Mouse (Mus musculus): ENCODE results near the gene Cyth1. TPM values are rescaled to one million over a fixed set of nuclear protein-coding genes. Genes with fewer than 3 reads are reported as not detected.

Cyth1 gene
- polyA plus RNA-seq, 1 experiment from 2014 or later, result 12.2 TPM

- H3K4me1 ChIP-seq (ENCODE audit: control insufficient read depth, insufficient read depth, low read length), result peaks cover 8% of the 10 kb centered on the region; the same call in 1 of the 2 replicates
- no peak overlapping the region for H3K4me3 ChIP-seq (replicated peaks; ENCODE audit: low read length)
- 67% methylated on average over 8 of the region's 8 CpGs for WGBS
- no peak overlapping the region for H3K4me2 ChIP-seq (ENCODE audit: low read depth, low read length)
- no peaks in the 10 kb centered on the region for H3K36me3 ChIP-seq (ENCODE audit: control insufficient read depth, insufficient read depth, low read length)
- peaks cover 6% of the 10 kb centered on the region; the same call in 1 of the 2 replicates for H3K9me3 ChIP-seq (replicated peaks; ENCODE audit: control insufficient read depth, low read length)
- no peaks in the 10 kb centered on the region for H3K27me3 ChIP-seq (ENCODE audit: control insufficient read depth, insufficient read depth, low read length)
- ATAC-seq (ENCODE audit: insufficient read depth, low FRiP score), result no peak
- no peak overlapping the region for H3K27ac ChIP-seq (ENCODE audit: low read length)
- H3K9ac ChIP-seq (ENCODE audit: low read length), result no peak overlapping the region
These were observed 162.4 kb downstream of the Cyth1 start for GRCm38 (mm10) chr11:118085961-118086360.

DNA sequence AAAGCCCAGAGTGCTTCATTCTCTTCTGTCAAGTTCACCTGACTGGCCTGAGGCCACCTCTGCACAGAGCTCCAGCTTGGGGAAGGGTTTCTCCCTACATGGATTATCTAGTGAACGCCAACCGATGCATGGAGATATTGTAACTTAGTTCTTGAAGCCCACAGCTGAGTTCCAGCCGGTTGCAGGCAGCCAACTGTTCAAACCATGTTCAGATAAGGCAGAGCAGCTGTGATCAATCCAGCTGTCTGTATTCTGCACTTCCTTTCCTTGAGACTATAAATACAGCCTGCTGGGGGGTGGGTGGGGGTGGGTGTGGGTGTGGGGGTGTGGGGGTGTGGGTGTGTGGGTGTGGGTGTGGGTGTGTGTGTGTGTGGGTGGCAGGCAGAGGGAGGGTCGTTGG is 163.2 kb downstream of the Cyth1 start:
- H3K9me3 ChIP-seq (replicated peaks; ENCODE audit: control insufficient read depth, low read length), result 0 out of 2 replicates have a peak, but pooled peaks cover 2% of the 10 kb centered on the region
- no peak overlapping the region for H3K4me3 ChIP-seq (replicated peaks; ENCODE audit: low read length)
- H3K27ac ChIP-seq (ENCODE audit: low read length), result no peak overlapping the region
- no peaks in the 10 kb centered on the region for H3K36me3 ChIP-seq (ENCODE audit: control insufficient read depth, insufficient read depth, low read length)
- H3K4me1 ChIP-seq (ENCODE audit: control insufficient read depth, insufficient read depth, low read length), result peaks cover 8% of the 10 kb centered on the region; the same call in 1 of the 2 replicates
- no peaks in the 10 kb centered on the region for H3K27me3 ChIP-seq (ENCODE audit: control insufficient read depth, insufficient read depth, low read length)
- H3K4me2 ChIP-seq (ENCODE audit: low read depth, low read length), result no peak overlapping the region
- no peak overlapping the region for H3K9ac ChIP-seq (ENCODE audit: low read length)
- 23% methylated on average over 4 of the region's 4 CpGs for WGBS
- no peak for ATAC-seq (ENCODE audit: insufficient read depth, low FRiP score)

DNA sequence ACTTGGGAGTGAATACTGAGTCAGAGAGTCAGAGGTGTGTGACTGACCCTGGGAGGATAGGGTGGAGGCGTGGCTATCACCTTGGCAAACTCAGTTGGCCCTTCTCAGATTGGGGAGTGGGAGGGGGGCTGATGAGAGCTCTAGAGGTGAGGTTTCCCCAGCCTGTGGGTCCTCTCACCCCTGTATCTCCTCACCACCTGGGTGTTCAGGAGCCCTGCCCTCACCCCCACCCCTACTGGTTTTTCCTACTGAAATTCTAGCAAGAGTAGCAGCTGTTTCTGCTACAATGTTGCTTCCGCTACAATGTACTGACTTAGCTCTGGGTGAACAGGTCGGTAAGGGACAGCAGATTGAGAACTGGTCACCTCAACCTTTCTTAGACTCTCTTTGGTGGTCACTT is 164.1 kb downstream of the Cyth1 start:
- ATAC-seq (ENCODE audit: insufficient read depth, low FRiP score), result no peak
- no peak overlapping the region for H3K4me3 ChIP-seq (replicated peaks; ENCODE audit: low read length)
- no peak overlapping the region for H3K27ac ChIP-seq (ENCODE audit: low read length)
- H3K27me3 ChIP-seq (ENCODE audit: control insufficient read depth, insufficient read depth, low read length), result no peaks in the 10 kb centered on the region
- H3K9ac ChIP-seq (ENCODE audit: low read length), result no peak overlapping the region
- no peaks in the 10 kb centered on the region for H3K9me3 ChIP-seq (replicated peaks; ENCODE audit: control insufficient read depth, low read length)
- WGBS, result 70% methylated on average over 3 of the region's 3 CpGs
- no peaks in the 10 kb centered on the region for H3K36me3 ChIP-seq (ENCODE audit: control insufficient read depth, insufficient read depth, low read length)
- H3K4me1 ChIP-seq (ENCODE audit: control insufficient read depth, insufficient read depth, low read length), result peaks cover 8% of the 10 kb centered on the region; the same call in 1 of the 2 replicates
- no peak overlapping the region for H3K4me2 ChIP-seq (ENCODE audit: low read depth, low read length)

DNA sequence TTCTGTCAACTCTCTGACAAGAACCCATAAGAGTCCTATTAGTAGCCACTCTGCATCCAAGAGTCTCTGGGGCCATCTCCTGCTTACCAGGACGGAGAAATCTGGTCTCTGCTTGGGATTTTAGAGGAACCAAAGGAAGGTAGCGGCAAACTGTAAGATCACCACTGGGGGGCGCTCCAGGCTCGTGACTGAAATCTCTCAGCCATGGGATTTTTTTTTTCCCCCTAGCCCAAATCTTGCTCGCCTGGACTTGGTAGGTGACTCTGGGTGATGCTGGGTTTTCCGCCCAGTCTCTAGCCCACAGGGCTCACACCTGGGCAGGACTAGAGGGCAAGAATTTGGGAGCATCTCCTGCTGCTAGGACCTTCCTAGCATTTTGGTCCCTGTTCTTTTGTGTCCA is 164.6 kb downstream of the Cyth1 start:
- H3K4me2 ChIP-seq (ENCODE audit: low read depth, low read length), result no peak overlapping the region
- no peaks in the 10 kb centered on the region for H3K9me3 ChIP-seq (replicated peaks; ENCODE audit: control insufficient read depth, low read length)
- H3K4me1 ChIP-seq (ENCODE audit: control insufficient read depth, insufficient read depth, low read length), result peaks cover 8% of the 10 kb centered on the region; the same call in 1 of the 2 replicates
- H3K27ac ChIP-seq (ENCODE audit: low read length), result no peak overlapping the region
- no peak for ATAC-seq (ENCODE audit: insufficient read depth, low FRiP score)
- no peaks in the 10 kb centered on the region for H3K36me3 ChIP-seq (ENCODE audit: control insufficient read depth, insufficient read depth, low read length)
- 18% methylated on average over 6 of the region's 6 CpGs for WGBS
- H3K27me3 ChIP-seq (ENCODE audit: control insufficient read depth, insufficient read depth, low read length), result no peaks in the 10 kb centered on the region
- H3K4me3 ChIP-seq (replicated peaks; ENCODE audit: low read length), result no peak overlapping the region
- H3K9ac ChIP-seq (ENCODE audit: low read length), result no peak overlapping the region; the same call in 1 of the 2 replicates

DNA sequence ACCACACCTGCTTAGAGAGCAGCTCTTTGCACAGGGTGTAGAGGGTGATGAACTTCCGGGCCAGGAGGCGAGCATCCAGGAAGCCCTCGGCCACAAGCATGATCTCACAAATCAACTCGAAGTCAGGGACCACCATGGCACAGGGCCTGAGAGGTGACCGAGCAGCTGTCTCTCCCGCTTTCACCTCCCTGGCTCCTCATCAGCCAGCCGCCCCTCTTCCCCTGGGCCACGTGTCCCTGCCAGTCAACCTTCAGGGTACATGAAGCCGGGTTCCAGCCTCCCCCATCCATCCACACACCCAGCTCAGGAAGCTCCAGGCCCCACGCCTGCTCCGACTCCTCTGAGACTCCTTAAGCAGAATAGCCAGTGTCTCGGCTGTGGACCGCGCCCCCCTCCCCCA is 166.1 kb downstream of the Cyth1 start:
- Histone ChIP-seq H3K27me3 (ENCODE audit: control insufficient read depth, insufficient read depth, low read length) (no peaks in the 10 kb centered on the region), H3K4me3 (replicated peaks; ENCODE audit: low read length) (no peak overlapping the region), H3K27ac (ENCODE audit: low read length) (no peak overlapping the region), H3K36me3 (ENCODE audit: control insufficient read depth, insufficient read depth, low read length) (no peaks in the 10 kb centered on the region), H3K9me3 (replicated peaks; ENCODE audit: control insufficient read depth, low read length) (no peaks in the 10 kb centered on the region), H3K4me1 (ENCODE audit: control insufficient read depth, insufficient read depth, low read length) (peaks cover 8% of the 10 kb centered on the region; the same call in 1 of the 2 replicates), H3K4me2 (ENCODE audit: low read depth, low read length) (no peak overlapping the region), H3K9ac (ENCODE audit: low read length) (0 out of 2 replicates have a peak overlapping the region, but pooled peaks have one; percentile 8)
- ATAC-seq (ENCODE audit: insufficient read depth, low FRiP score), result no peak
- WGBS, result 80% methylated on average over 14 of the region's 14 CpGs

Other genes starting within 250 kb of the Cyth1 start
- gene Dnah17, start 118.0 kb downstream of the Cyth1 start, polyA plus RNA-seq (2015; fragmentation: Nextera tagmentation; extraction: Ambion mirVana), result 0.13 and 0.14 TPM in 2 replicates
- 18.0 and 18.2 TPM in 2 replicates for gene Usp36, start 41.7 kb upstream of the Cyth1 start, polyA plus RNA-seq (2015; fragmentation: Nextera tagmentation; extraction: Ambion mirVana)
- 0.36 and 0.55 TPM in 2 replicates for gene Cep295nl, start 93.9 kb upstream of the Cyth1 start, polyA plus RNA-seq (2015; fragmentation: Nextera tagmentation; extraction: Ambion mirVana)
- gene Timp2, start 107.1 kb upstream of the Cyth1 start, polyA plus RNA-seq (2015; fragmentation: Nextera tagmentation; extraction: Ambion mirVana), result 66.5 and 66.7 TPM in 2 replicates
- gene Lgals3bp, start 153.5 kb upstream of the Cyth1 start, polyA plus RNA-seq (2015; fragmentation: Nextera tagmentation; extraction: Ambion mirVana), result 59.8 and 75.8 TPM in 2 replicates
- 22.5 and 24.3 TPM in 2 replicates for gene Cant1, start 170.5 kb upstream of the Cyth1 start, polyA plus RNA-seq (2015; fragmentation: Nextera tagmentation; extraction: Ambion mirVana)
- gene C1qtnf1, start 179.6 kb upstream of the Cyth1 start, polyA plus RNA-seq (2015; fragmentation: Nextera tagmentation; extraction: Ambion mirVana), result 9.5 and 10.4 TPM in 2 replicates
- gene Engase, start 228.2 kb upstream of the Cyth1 start, polyA plus RNA-seq (2015; fragmentation: Nextera tagmentation; extraction: Ambion mirVana), result 10.0 and 11.3 TPM in 2 replicates